Mouse (Mus musculus) lung, postnatal 0 days (tissue): ENCODE data around the gene Sik1.

Experiments
- CTCF ChIP-seq: IDR thresholded peaks from 2 replicates; pipeline ENCODE4 v1.5.1; 2016; ENCODE audit warnings: antibody characterized with exemption, mild to moderate bottlenecking
- EP300 ChIP-seq: IDR thresholded peaks from 2 replicates; pipeline ENCODE4 v1.6.1; 2016; ENCODE audit warnings: antibody characterized with exemption, mild to moderate bottlenecking, control low read depth

GRCm38 (mm10) chr17:31872826-31873165 is 17.2 kb upstream of the Sik1 start:
- no peak for TF ChIP-seq CTCF
- no peak for TF ChIP-seq EP300
